Mouse (Mus musculus) ovary, postnatal 14 days (tissue): Measurements from ENCODE around the gene Atg4b.
"Not testable (repeated sequence)": the region's sequence is repeated elsewhere in the genome, so short reads cannot be mapped to it uniquely, and the experiment has no call there.

Experiments used
- DNase-seq: peaks from one replicate; pipeline ENCODE4 v3.0.0; 2022; ENCODE audit warnings: low spot score

Atg4b gene

DNA sequence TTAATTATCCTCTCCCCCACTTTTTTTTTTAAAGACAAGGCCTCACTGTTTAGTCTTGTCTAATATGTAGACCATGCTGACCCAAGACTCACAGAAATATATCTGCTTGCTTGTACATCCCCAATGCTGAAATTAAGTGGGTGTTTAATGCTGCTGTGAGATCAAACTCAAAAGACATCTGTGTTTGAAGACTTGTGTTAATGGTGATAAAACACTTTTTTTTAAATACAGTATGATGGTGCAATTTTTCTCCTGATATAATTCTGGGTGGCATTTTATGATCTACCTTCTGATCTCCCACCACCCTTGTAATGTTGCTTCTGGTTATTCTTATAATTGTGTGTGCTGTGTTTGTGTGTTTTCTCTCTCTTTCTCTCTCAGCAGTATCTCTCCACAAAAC, 4.9 kb downstream of the Atg4b start:
- DNase-seq, result no peak

DNA sequence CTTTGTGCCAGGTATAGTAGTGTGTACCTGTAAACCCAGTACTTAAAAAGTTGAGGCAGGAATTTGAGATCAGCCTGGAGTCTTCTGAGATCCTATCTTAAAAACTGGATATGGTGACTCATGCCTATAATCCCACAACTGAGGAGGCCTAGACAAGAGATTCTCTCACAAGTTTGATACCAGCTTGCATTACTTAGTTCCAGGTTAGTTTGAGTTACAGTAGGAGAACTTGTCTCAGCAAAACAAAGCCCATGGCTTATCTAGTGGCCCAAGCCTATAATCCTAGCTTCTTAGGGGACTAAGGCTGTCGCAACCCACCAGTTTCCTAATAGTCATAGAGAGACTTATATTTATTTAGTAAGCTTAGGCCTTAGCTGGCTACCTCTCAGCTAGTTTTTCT, 8.8 kb downstream of the Atg4b start:
- no peak for DNase-seq

DNA sequence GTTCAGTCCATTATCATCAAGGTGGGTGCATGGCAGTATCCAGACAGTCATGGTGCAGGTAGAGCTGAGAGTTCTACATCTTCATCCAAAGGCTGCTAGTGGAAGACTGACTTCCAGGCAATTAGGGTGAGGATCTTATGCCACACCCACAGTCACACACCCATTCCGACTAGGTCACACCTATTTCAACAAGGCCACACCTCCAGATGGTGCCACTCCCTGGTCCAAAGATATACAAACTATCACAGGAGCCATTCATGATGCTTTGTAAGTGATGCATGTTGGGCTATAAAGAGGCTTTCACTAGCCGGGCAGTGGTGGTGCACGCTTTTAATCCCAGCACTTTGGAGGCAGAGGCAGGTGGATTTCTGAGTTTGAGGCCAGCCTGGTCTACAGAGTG, 12.2 kb downstream of the Atg4b start:
- DNase-seq, result not testable (repeated sequence)

DNA sequence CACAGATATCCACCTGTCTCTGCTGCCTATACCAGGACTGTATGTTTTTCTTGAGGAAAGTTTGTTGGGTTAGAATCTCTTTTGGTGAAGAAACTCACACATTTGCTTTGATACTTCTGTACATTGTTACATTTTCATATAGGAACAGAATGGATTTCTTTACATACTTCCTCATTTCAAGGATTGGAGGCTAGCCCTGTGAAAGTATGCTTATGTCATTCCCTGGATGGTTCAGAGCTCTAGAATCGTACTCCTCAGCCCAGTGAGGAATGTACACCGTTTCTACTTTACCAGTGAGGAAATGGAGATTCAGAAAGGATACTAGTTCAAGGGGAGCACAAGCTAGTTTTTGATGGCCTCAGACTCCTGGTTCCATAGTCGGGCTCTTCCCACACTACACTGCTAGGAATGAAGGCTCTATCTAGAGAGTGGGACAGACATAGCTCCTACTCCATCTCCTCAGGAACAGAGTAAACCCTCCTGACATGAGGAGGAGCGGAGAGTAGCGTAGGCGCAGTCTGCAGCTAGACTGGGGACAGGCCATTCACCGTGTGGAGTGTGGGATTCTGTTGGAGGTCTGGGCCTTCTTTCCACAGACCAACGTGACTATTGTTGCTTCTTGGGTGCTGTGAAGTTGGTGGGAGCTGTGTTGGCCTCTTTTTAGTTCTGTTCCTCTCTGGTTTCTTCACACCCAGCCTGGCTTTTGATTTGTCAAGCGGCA, 13.7 kb downstream of the Atg4b start:
- no peak for DNase-seq

DNA sequence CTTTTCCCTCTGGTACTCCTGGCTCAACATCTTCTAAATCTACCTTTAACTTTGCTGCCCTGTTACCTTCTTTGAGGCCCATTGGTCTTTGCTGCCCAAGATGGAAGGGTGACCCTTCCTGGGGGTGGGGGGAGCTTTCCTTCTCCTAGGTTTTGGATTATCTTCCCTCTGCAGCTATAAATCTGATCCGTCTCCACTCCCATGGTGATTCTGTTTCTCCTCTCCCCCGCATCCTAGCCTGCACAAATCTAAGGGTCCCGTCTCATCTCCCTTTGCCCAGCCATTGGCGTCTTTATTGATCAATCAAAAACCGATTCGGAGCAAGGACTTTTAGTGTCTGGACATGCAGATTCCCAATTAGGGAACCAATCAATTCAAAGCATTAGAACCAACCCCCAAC, 16.3 kb downstream of the Atg4b start:
- DNase-seq, result no peak

DNA sequence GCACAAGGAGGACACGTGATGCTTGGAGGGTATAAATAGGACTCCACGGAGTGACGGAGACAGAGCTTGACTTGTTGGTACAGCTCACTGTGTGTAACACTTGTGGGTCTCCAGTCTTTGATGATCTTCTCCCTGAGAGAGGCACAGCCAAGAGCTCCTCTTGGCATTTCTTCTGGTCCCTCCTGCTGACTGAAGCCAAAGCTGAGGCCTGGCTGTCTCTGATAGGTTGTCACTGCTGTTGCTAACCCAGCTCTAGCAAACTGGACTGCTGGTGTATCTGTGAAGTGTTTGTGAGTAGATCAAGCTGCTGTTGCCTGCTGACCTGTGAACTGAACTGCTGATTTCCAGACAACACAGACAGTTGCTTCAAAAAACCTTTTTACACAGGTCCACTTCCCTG, 18.6 kb downstream of the Atg4b start:
- no peak for DNase-seq

DNA sequence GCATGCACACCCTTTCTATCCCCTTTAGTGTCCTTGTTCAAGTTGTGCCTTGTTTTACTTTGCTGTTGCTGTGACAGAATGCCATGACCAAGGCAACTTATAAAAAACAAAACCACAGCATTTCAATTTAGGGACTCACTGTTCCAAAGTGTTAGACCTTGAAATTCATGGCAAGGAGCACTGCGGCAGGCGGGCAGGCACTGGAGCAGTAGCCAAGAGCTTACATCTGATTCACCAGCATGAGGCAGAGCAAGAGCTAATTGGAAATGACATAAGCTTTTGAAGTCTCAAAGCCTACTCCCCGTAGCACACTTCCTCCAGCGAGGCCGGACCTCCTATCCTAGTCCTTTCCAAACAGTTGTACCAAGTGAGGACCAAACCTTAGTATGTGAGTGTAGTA, 25.4 kb downstream of the Atg4b start:
- DNase-seq, result no peak

DNA sequence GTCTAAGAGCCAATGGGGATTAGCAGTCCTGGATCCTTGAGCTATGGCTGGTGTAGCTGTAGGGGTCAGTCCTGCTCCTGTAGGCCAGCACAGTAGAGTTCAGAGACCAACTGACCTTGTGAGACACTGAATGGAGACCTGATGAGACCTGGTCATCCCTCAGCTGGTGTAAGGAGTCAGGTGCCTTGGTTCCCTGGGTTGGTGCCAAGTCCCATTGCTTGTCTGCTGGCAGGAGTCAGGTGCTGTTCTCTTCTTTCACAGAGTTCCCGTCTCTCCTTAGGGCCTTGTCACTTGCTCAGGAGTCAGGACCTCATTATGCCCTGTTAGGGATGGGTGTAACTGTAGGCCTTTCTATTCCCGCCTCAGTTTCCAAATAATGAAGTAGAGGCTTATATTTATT, 35.6 kb downstream of the Atg4b start:
- DNase-seq, result no peak

DNA sequence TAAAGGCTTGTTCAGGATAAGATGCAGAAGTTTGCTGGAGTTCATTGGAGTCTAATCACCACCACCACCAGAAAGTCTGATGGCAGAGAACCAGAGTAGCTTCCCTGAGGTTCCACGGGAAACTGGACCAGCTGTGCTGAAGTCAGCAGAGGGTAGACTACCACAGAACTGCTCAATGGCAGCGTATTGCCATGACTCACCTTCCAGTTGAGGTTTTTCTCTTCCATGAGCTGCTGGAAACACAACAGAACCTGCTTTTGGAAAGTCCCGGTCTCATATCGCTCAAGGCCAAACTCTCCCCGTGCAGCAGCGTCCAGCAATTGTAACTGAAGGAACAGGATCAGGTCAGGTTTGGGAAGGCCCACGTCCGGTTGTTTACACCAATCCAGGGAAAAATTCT, 43.2 kb downstream of the Atg4b start:
- DNase-seq, result no peak

DNA sequence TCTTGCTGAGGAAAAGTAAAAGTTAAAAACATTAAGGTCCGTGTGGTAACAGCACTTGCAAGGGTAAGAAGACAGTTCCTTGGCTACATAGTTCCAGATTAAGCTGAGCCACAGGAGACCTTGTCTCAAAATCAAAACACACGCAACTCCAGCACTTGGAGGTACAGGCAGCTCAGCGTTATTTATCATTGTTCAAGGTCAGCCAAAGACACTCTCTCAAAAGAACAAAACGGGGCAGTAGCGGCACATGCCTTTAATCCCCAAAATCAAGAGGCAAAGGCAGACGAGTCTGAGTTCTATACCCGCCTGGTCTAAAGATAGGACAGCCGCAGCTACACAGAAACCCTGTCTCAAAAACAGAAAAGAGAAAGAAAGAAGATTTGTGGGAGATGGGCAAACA, 44.6 kb downstream of the Atg4b start:
- DNase-seq, result no peak

DNA sequence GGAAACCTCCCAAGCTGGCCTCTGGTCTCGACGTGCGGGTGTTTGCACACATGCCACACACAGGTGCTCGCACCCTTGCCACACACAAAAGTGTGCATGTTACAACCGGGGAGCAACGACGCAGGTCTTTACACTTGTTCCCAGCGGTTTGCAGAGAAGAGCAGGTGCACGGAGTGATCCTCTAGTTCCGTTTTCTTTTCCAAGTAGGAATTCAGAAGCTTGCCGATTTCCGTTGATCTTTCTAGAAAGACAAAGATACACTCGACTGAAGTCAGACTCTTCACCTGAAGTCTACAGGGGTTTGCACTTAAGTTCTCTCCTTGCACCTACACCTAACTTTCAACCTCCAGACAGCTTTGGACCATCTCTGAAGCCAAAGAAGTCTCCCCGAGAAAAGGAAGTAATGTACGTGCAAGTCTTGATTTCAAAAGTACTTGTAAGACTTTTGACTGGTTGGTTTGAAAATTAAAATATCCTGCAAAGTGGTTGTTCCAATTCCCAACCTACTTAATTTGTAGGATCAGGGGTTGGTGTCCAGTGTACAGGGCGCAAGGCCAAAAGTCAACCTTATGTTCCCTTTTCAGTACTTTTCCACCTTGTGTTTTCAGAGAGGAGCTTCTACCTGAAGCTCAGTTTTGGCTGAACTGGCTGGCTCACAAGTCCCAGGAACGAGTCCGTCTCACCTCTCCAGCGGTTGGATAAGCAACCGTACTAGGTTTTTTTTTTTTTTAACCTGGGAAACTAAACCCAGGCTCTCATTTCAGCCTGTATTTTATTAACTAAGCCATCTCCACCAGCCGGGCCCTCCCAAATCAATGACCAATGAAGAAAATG, 49.6 kb downstream of the Atg4b start:
- no peak for DNase-seq

DNA sequence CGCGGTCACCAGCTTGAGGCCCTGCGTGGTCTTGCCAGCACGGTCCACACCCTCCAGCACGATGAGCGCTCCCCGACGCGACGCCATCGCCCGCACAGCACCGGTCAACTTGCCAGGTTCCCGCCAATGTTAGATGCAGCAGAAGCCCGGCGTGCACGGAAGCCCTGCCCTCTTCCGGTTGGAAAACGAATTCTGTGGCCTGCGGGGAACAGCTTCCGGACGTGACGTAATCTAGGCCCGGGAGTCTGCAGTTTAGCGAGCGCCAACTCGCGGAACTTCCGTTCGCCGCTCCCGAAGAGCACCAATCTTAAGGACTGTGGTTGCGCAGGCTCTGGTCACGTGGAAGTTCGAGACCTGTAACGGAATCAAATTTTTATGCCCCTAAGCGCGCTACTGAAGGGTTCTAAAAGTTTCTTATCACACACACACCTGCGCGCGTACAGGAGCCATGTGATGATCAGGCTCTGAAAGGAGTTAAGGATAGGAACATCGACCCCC, 50.5 kb downstream of the Atg4b start, which contains the start of gene Dtymk:
Gene Dtymk, minus strand, starts transcription at position 194 of the 498 bp plus-strand sequence.
- peak; percentile 84 for DNase-seq

DNA sequence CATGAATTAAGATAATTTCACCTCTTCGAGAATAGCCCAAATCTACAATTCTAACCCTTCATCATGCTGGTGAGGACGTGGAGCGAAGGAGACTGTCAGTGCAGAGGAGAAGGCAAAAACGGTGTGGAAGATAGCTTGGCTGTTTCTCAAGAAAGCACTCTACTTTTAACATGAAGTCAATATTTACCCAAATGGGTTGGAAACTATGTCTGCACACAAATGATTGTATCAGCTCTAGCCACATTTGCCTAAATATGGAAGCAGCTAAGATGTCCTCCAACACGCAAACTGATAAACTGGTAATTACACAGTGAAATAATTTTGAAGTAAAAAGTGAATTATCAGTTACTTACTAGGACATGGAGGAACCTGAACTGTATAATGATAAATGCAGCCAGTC, 51.5 kb downstream of the Atg4b start:
- DNase-seq, result no peak

DNA sequence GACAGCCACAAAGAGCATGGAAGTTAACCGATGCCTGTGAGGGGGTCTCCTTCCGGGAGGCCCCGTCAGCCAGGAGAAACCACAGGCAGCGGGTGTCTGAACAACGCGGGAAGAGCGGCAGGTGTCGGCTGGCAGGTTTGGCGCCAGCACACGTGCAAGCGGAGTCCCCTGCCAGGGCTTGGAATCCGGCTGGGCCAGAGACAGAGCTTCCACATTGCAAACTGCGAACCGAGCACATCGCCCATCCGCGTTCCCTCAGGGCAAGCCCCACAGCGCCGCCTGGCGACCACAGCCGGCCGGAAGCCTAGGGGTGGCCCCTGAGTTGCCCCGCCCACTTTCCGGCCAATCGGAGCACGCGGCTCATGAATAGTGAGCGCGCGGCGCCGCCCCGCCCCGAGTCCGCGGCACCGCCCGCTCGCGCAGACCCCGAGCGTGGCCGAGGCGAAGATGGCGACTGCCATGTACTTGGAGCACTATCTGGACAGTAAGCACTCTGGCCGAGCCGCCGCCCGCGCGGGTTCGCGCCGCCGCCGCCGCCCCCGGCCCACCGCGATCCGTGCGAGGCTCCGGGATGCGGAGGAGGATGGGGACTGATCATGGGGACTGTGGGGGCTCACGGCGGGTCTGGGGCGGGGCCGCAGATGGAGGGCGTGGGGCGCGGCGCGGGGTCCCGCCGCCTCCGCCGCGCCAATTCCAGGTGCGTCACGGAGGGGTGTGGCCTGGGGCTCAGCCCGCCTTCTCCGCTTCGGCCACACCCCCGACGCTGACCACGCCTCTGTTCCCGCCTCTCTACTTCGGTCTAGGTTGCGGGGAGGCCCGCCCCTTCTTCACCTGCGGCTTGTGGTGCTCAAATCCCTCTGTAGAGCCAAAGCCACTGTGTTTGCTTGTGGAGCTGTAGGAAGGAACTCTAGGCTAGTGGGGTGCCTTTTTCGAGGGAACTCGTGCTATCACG, 52.5 kb downstream of the Atg4b start, which contains the start of gene Ing5:
Gene Ing5, plus strand, starts transcription at position 410 of the 952 bp plus-strand sequence.
- peak; percentile 100 for DNase-seq

DNA sequence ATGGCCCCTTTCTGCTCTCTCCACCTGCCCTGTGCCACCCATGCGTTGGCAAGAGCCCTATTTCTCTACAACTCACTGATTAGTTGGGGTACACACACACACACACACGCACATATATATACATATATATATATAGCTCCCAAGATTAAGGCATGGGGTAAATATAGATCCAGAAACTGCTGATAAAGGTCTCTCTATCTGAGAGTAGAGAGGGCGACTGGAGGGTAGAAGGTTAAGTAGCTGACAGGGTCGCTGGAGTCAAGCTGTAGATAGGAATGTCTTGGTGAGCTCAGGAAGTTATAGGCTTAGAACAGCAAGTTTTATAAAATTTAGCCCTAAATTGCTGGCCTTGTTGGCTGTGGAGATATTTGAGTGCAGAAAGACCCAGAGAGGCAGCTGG, 53.5 kb downstream of the Atg4b start:
- DNase-seq, result no peak

DNA sequence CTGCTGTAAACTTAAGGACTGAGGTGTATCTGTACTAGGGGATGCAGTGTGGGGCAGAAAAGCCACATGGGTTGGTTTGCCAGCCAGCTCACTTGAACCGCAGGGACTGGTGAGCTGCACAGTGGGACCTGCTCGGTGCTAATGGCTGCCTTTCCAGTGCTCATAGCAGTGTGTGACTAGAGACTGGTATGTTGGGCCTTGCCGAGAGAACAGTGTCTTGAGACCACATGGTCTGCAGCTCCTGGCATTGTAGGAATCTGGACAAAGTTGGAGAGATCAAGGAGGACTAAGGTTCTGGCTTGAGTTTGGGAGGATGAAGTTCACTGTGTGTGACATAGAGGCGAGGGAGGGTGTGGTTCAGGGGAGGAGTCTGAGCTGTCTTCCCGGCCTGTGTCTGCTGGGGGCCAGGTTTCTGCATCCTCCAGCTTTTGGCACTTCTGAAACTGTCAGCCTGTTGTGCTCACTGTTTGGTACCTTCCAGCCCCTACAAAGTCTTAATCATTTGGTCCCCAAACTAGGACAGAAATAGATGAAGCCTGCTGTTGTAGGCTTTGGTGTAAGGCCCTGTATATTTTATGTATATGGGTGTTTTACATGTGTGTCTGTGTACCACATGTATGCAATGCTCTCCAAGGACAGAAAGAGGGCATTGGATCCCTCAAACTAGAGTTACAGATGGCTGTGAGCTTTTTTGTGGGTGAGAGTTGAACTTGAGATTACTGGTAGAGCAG, 54.1 kb downstream of the Atg4b start:
- no peak for DNase-seq

DNA sequence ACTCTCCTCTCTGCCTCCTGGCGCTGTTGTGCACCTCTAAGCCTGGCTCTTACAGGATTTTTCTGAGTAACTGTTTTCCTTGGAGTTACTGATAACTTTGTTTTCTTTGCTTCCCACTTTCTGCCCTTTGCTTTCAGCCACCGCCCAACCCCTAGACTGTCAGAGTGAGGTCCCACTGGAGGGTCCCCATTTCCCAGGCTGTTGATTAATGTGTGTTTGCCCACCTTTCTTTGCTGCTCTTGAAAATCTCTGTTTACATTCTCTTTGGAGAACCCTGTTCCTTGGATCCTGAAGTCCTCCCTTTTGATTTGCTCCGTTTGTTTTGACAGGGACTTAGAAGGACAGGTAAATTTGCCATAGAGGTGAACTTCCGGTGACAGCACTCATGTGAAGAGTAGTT, 57.6 kb downstream of the Atg4b start:
- DNase-seq, result no peak

DNA sequence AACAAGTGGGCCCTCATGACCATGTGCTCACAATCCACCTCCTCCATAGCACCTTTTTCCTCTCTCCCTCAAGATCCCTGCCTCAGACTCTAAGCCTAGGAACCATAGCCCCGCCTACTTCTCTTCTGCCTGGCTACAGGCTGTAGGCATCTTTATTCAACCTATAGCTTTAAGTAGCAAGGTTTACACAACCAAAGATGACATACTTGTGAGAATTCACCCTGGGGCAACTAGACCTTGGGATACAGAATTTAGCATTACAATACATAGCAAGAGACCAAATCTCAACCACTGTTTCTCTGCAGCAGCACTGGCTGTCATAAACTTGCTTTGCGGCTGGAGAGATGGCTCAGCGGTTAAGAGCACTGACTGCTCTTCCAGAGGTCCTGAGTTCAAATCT, 58.7 kb downstream of the Atg4b start:
- DNase-seq, result no peak

DNA sequence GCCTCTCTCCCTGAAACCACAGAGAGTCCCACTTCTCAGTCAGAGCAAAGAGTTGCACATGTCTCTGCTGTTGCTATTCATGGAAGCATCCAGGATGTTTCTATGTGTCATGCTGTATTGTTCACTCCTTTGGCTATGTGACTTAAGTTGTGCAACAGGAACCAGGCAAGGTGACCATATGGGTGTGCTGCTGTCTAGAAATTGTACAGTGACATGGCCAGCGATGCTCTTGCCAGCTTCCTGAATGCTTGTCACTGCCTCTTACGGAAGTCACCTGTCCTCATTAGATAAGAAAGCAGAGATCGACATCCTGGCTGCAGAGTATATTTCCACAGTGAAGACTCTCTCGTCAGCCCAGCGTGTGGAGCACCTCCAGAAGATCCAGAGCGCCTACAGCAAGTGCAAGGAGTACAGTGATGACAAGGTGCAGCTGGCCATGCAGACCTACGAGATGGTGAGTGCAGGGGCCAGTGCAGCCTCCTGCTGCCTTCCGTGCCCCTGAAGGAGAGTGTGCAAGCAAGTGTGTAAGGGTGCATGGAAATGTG, 60.3 kb downstream of the Atg4b start:
- DNase-seq, result no peak

DNA sequence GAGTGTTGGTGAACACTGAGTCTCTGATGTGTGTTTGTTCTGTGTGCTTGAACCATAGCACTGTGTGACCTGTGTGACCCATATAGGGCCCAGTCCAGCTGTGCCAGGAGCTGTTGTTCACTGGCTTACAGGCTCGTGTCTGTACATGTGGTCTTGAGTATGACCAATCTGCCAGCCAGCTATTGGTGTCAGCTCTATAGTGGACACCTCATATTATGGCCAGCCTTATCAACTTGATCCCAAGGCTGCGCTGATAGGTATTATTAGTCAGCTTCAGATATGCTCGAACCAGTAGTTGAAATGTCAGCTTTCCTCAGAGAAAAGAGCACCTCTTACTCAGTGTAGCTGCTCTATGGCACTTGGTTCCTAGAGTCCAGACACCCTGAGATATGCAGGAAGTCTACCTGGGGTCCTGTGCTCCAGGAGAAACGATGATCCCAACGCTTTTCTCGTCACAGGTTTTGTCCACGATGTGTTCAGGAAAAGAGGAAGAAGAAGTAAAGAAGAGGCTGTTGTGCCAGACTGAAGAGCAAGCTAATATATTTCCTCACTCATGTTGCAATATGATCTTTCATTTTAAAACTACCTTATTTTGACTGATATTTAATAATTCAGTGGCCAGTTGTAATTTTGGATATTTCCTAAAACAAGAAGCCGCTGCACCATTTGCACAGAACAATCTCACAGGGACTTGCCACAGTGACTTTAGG, 66.7 kb downstream of the Atg4b start:
- DNase-seq, result no peak
